Mouse (Mus musculus) heart, postnatal 36 days (tissue): ENCODE measurements around the gene Umps. TPM values are rescaled to one million over a fixed set of nuclear protein-coding genes. Genes with fewer than 3 reads are reported as not detected.

Experiments used
- total RNA-seq, 2 experiments: library from RNA; stranded (reverse); gene quantifications; 2 replicates each; pipeline ENCODE4 v1.2.3; 2021

Gene Umps
- total RNA-seq, 2 experiments from 2014 or later, result 7.9 to 8.6 TPM

Other genes with a start within 250 kb of the Umps start
- under 1 TPM in 1 of 2 experiments, not detected in 1; 0.08 TPM for gene Muc13, start 173.0 kb downstream of the Umps start, total RNA-seq
- 10 to 100 TPM; 87.2 to 94.3 TPM for gene Itgb5, start 137.4 kb downstream of the Umps start, total RNA-seq